Mouse (Mus musculus) heart, postnatal 0 days (tissue): ENCODE measurements around the gene Kctd2. TPM values are rescaled to one million over a fixed set of nuclear protein-coding genes. Genes with fewer than 3 reads are reported as not detected.

Source experiments
- ATAC-seq: fragments of 200-750 bp; cut with Nextera tagmentation; 2 replicates; pipeline ENCODE4 v1.8.0; 2017; ENCODE audit warnings: low read depth, moderate number of reproducible peaks, moderate library complexity; ENCODE audit not compliant: insufficient read depth
- DNase-seq: peaks from one replicate; pipeline ENCODE4 v3.0.0-alpha.2; 2016; ENCODE audit warnings: low spot score
- H3K27ac ChIP-seq: fragments of 300-500 bp; sonication (generic); 2 replicates; pipeline ENCODE4 v1.5.1; 2014; ENCODE audit warnings: low read depth, mild to moderate bottlenecking
- H3K27me3 ChIP-seq: fragments of 300-500 bp; sonication (generic); 2 replicates; pipeline ENCODE4 v1.6.1; 2014; ENCODE audit warnings: low read length, mixed read lengths; ENCODE audit not compliant: control insufficient read depth, insufficient read depth
- H3K36me3 ChIP-seq: fragments of 300-500 bp; sonication (generic); replicated peaks from 2 replicates; pipeline ENCODE4 v1.6.1; 2014; ENCODE audit warnings: low read length, mixed read lengths; ENCODE audit not compliant: control insufficient read depth, insufficient read depth
- H3K4me1 ChIP-seq: fragments of 300-500 bp; sonication (generic); 2 replicates; pipeline ENCODE4 v1.6.1; 2014; ENCODE audit warnings: antibody characterized with exemption; ENCODE audit not compliant: control insufficient read depth, insufficient read depth
- H3K4me2 ChIP-seq: fragments of 300-500 bp; sonication (generic); 2 replicates; pipeline ENCODE4 v1.6.1; 2014; ENCODE audit warnings: low read depth, mild to moderate bottlenecking, low read length, moderate library complexity
- H3K4me3 ChIP-seq: fragments of 300-500 bp; sonication (generic); 2 replicates; pipeline ENCODE4 v1.5.1; 2014; ENCODE audit warnings: low read depth, low read length
- H3K9ac ChIP-seq: fragments of 300-500 bp; sonication (generic); replicated peaks from 2 replicates; pipeline ENCODE4 v1.6.1; 2014; ENCODE audit warnings: low read depth, low read length, mixed read lengths
- H3K9me3 ChIP-seq: fragments of 300-500 bp; sonication (generic); replicated peaks from 2 replicates; pipeline ENCODE4 v1.6.1; 2016; ENCODE audit warnings: low read length; ENCODE audit not compliant: control insufficient read depth
- CTCF ChIP-seq: IDR thresholded peaks from 2 replicates; pipeline ENCODE4 v1.5.1; 2016; ENCODE audit warnings: antibody characterized with exemption, control low read depth, low read depth
- EP300 ChIP-seq: IDR thresholded peaks from 2 replicates; pipeline ENCODE4 v1.6.1; 2016; ENCODE audit warnings: antibody characterized with exemption, low read depth
- WGBS: fragments of 180-500 bp; shearing (Covaris S2); extraction: QIAGEN DNeasy Blood & Tissue Kit; methylation state at CpG from one replicate; pipeline ENCODE4 v1.1.7; 2014; 5-methylcytosine and 5-hydroxymethylcytosine counted together
- polyA plus RNA-seq: library from polyadenylated mRNA; unstranded; fragments of >200 nt; fragmentation: Nextera tagmentation; extraction: Ambion mirVana; gene quantifications from 2 replicates; pipeline ENCODE4 v1.2.1, GENCODE M21; 2015
- total RNA-seq: library from RNA; depleted of rRNA; stranded (reverse); fragments of >200 nt; gene quantifications from 2 replicates; pipeline ENCODE4 v1.2.3, GENCODE M21; 2014; ENCODE audit warnings: low replicate concordance

Gene Kctd2
- total and polyA plus RNA-seq, 2 experiments from 2014 or later: 8.3 to 15.6 TPM

- ATAC-seq: no peak
These were observed 44.9 kb downstream of the Kctd2 start for GRCm38 (mm10) chr11:115464851-115465250.

GRCm38 (mm10) chr11:115467217-115467618 lies 47.3 kb downstream of the Kctd2 start:
- Histone ChIP-seq H3K27ac (no peak overlapping the region), H3K4me1 (no peaks in the 10 kb centered on the region), H3K4me2 (no peak overlapping the region), H3K9me3 (no peaks in the 10 kb centered on the region), H3K27me3 (no peaks in the 10 kb centered on the region), H3K36me3 (no peaks in the 10 kb centered on the region), H3K9ac (no peak overlapping the region), H3K4me3 (no peak overlapping the region)
- ATAC-seq (no peak; the same call in 1 of the 2 replicates), DNase-seq (no peak)
- WGBS: 35% methylated on average over 4 of the region's 4 CpGs
- TF ChIP-seq CTCF: no peak
- TF ChIP-seq EP300: no peak

More at GRCm38 (mm10) chr11:115464851-115465250, 44.9 kb downstream of the Kctd2 start:
- no peak for TF ChIP-seq CTCF
- no peak for TF ChIP-seq EP300
- WGBS: 88% methylated on average over 8 of the region's 8 CpGs
- Histone ChIP-seq H3K27ac (no peak overlapping the region), H3K4me1 (no peaks in the 10 kb centered on the region), H3K9ac (no peak overlapping the region), H3K4me2 (peak overlapping the region; percentile 24; the same call in 1 of the 2 replicates), H3K27me3 (no peaks in the 10 kb centered on the region), H3K4me3 (peak overlapping the region; percentile 10; the same call in 1 of the 2 replicates), H3K36me3 (no peaks in the 10 kb centered on the region), H3K9me3 (no peaks in the 10 kb centered on the region)
- no peak for DNase-seq

GRCm38 (mm10) chr11:115472183-115472582 lies 52.3 kb downstream of the Kctd2 start:
- H3K27me3 ChIP-seq: no peaks in the 10 kb centered on the region
- H3K27ac ChIP-seq: peak overlapping the region; percentile 77; the same call in 1 of the 2 replicates
- no peak overlapping the region for H3K4me3 ChIP-seq
- peaks cover 24% of the 10 kb centered on the region for H3K4me1 ChIP-seq
- ATAC-seq (no peak), DNase-seq (no peak)
- H3K9ac ChIP-seq: no peak overlapping the region
- 63% methylated on average over 7 of the region's 7 CpGs for WGBS
- H3K9me3 ChIP-seq: no peaks in the 10 kb centered on the region
- H3K4me2 ChIP-seq: no peak overlapping the region
- no peaks in the 10 kb centered on the region for H3K36me3 ChIP-seq
- TF ChIP-seq EP300 (no peak), CTCF (no peak)

- DNase-seq: peak; percentile 91
- TF ChIP-seq EP300 (no peak), CTCF (peak; percentile 99)
- H3K36me3 ChIP-seq: no peaks in the 10 kb centered on the region
- ATAC-seq: peak; percentile 52
- H3K4me2 ChIP-seq: 0 out of 2 replicates have a peak overlapping the region, but pooled peaks have one; percentile 4
- no peak overlapping the region for H3K9ac ChIP-seq
- H3K4me3 ChIP-seq: no peak overlapping the region
- H3K9me3 ChIP-seq: no peaks in the 10 kb centered on the region
- 15% methylated on average over 15 of the region's 15 CpGs for WGBS
- H3K4me1 ChIP-seq: peaks cover 25% of the 10 kb centered on the region
- H3K27me3 ChIP-seq: no peaks in the 10 kb centered on the region
- H3K27ac ChIP-seq: peak overlapping the region; percentile 77
These were observed 53.8 kb downstream of the Kctd2 start for GRCm38 (mm10) chr11:115473626-115474275.

- peak within 1 kb of the TSS; percentile 53 for H3K27ac ChIP-seq
- H3K4me2 ChIP-seq: peak within 1 kb of the TSS; percentile 94
- no peaks in the 10 kb centered on the region for H3K9me3 ChIP-seq
- H3K9ac ChIP-seq: peak within 1 kb of the TSS; percentile 79
- H3K36me3 ChIP-seq: no peaks in the 10 kb centered on the region
- H3K27me3 ChIP-seq: no peaks in the 10 kb centered on the region
- WGBS: under 1% methylated on average over 26 of the region's 26 CpGs
- ATAC-seq: peak; percentile 95
- peak within 1 kb of the TSS; percentile 65 for H3K4me3 ChIP-seq
- no peak for TF ChIP-seq CTCF
- TF ChIP-seq EP300: no peak; the same call in 1 of the 2 replicates
- peaks cover 25% of the 10 kb centered on the region for H3K4me1 ChIP-seq
- peak; percentile 95 for DNase-seq
These were observed 55.3 kb downstream of the Kctd2 start, which contains the start of gene Armc7 for GRCm38 (mm10) chr11:115475025-115475757. Gene Armc7, plus strand, starts transcription at chr11:115475667.
